Mouse (Mus musculus) CH12.LX (cell line): Measurements from ENCODE around the gene Mdm1. TPM values are rescaled to one million over a fixed set of nuclear protein-coding genes. Genes with fewer than 3 reads are reported as not detected.

ENCODE experiments used
- DNase-seq: peaks from one replicate; pipeline ENCODE4 v3.0.0-alpha.2; 2013; ENCODE audit errors: extremely low read depth
- H3K27ac ChIP-seq: 2 replicates; pipeline ENCODE4 v1.5.1; 2012; ENCODE audit warnings: low read depth, mild to moderate bottlenecking, control low read depth, moderate library complexity; ENCODE audit not compliant: insufficient read depth
- H3K27me3 ChIP-seq: replicated peaks from 2 replicates; pipeline ENCODE3; 2012; ENCODE audit warnings: inconsistent platforms
- H3K36me3 ChIP-seq, 2 experiments: replicated peaks in 1 of 2; 2 replicates each; pipeline versions ENCODE3 to v1.6.1; 2012; ENCODE audit warnings: inconsistent platforms in 1 of 2, low read length in 1 of 2, mild to moderate bottlenecking in 1 of 2, mixed read lengths in 1 of 2, moderate library complexity in 1 of 2; ENCODE audit not compliant: control insufficient read depth in 1 of 2, insufficient read depth in 1 of 2
- H3K4me1 ChIP-seq, 2 experiments: 2 replicates each; pipeline ENCODE4 v1.6.1; 2012; ENCODE audit warnings: inconsistent platforms in 1 of 2, moderate library complexity in 1 of 2; ENCODE audit not compliant: insufficient read depth in 2 of 2, control insufficient read depth in 1 of 2
- H3K4me2 ChIP-seq: 2 replicates; pipeline ENCODE4 v1.6.1; 2012; ENCODE audit warnings: low read depth, mild to moderate bottlenecking, control low read depth; ENCODE audit not compliant: poor library complexity, insufficient read depth, severe bottlenecking
- H3K4me3 ChIP-seq, 3 experiments: fragments of 150-350 bp in 1 of 3; sonication (generic) in 1 of 3; replicated peaks in 1 of 3; 2 replicates each; pipeline versions ENCODE3 to v1.5.1; 2011 to 2012; ENCODE audit warnings: low read depth in 2 of 3, low read length in 2 of 3, mild to moderate bottlenecking in 2 of 3, moderate library complexity in 2 of 3, control low read depth in 1 of 3, improper control_type of control experiment in 1 of 3, inconsistent platforms in 1 of 3, mixed read lengths in 1 of 3; ENCODE audit not compliant: poor library complexity in 1 of 3
- H3K79me2 ChIP-seq: replicated peaks from 2 replicates; pipeline ENCODE4 v1.6.1; 2012; ENCODE audit warnings: mild to moderate bottlenecking, moderate library complexity; ENCODE audit not compliant: control insufficient read depth, poor library complexity, insufficient read depth, severe bottlenecking; ENCODE audit errors: extremely low read depth
- H3K9ac ChIP-seq: 2 replicates; pipeline ENCODE4 v1.6.1; 2012; ENCODE audit warnings: low read depth, mild to moderate bottlenecking, control low read depth, moderate library complexity; ENCODE audit not compliant: insufficient read depth
- H3K9me3 ChIP-seq: replicated peaks from 2 replicates; pipeline ENCODE3; 2012; ENCODE audit warnings: low read length, inconsistent platforms, mixed read lengths
- BHLHE40 ChIP-seq: IDR thresholded peaks from 2 replicates; pipeline ENCODE4 v1.6.1; 2011; ENCODE audit warnings: mild to moderate bottlenecking, low read depth, low read length, improper control_type of control experiment
- CTCF ChIP-seq, 2 experiments: IDR thresholded peaks in 1 of 2; conservative IDR thresholded peaks in 1 of 2; 2 replicates each; pipeline ENCODE4 v1.5.1; 2011 to 2012; ENCODE audit warnings: low read depth in 2 of 2, low read length in 2 of 2, improper control_type of control experiment in 1 of 2, inconsistent platforms in 1 of 2, mild to moderate bottlenecking in 1 of 2, moderate library complexity in 1 of 2
- ELF1 ChIP-seq: IDR thresholded peaks from 2 replicates; pipeline ENCODE4 v1.6.1; 2014; ENCODE audit warnings: low read depth, mild to moderate bottlenecking, inconsistent platforms, low read length, improper control_type of control experiment
- EP300 ChIP-seq: IDR thresholded peaks from 2 replicates; pipeline ENCODE4 v1.6.1; 2011; ENCODE audit warnings: low read length, improper control_type of control experiment
- MAX ChIP-seq: IDR thresholded peaks from 2 replicates; pipeline ENCODE4 v1.6.1; 2011; ENCODE audit warnings: low read length, improper control_type of control experiment
- MXI1 ChIP-seq: IDR thresholded peaks from 2 replicates; pipeline ENCODE4 v1.6.1; 2011; ENCODE audit warnings: mild to moderate bottlenecking, low read depth, low read length, improper control_type of control experiment
- POLR2A ChIP-seq: IDR thresholded peaks from 2 replicates; pipeline ENCODE4 v1.6.1; 2011; ENCODE audit warnings: low read depth, mild to moderate bottlenecking, improper control_type of control experiment, low read length
- POLR2AphosphoS2 ChIP-seq: IDR thresholded peaks from 2 replicates; pipeline ENCODE4 v1.6.1; 2011; ENCODE audit warnings: low read depth, low read length, improper control_type of control experiment
- RAD21 ChIP-seq: IDR thresholded peaks from 2 replicates; pipeline ENCODE4 v1.6.1; 2011; ENCODE audit warnings: low read depth, mild to moderate bottlenecking, low read length, improper control_type of control experiment, moderate library complexity
- SMC3 ChIP-seq: IDR thresholded peaks from 2 replicates; pipeline ENCODE4 v1.6.1; 2011; ENCODE audit warnings: low read depth, low read length, improper control_type of control experiment
- TBP ChIP-seq: conservative IDR thresholded peaks from 2 replicates; pipeline ENCODE4 v1.6.1; 2011; ENCODE audit warnings: low read depth, low read length, improper control_type of control experiment
- TCF12 ChIP-seq: IDR thresholded peaks from 2 replicates; pipeline ENCODE4 v1.6.1; 2014; ENCODE audit warnings: low read depth, mild to moderate bottlenecking, inconsistent platforms, low read length, improper control_type of control experiment
- UBTF ChIP-seq: IDR thresholded peaks from 2 replicates; pipeline ENCODE4 v1.6.1; 2012; ENCODE audit warnings: low read depth, mild to moderate bottlenecking, inconsistent platforms, low read length, improper control_type of control experiment, moderate library complexity
- USF2 ChIP-seq: conservative IDR thresholded peaks from 2 replicates; pipeline ENCODE4 v1.6.1; 2011; ENCODE audit warnings: low read depth, low read length, improper control_type of control experiment
- ZC3H11A ChIP-seq: IDR thresholded peaks from 2 replicates; pipeline ENCODE4 v1.6.1; 2012; ENCODE audit warnings: low read depth, mild to moderate bottlenecking, inconsistent platforms, low read length, improper control_type of control experiment
- ZKSCAN1 ChIP-seq: IDR thresholded peaks from 2 replicates; pipeline ENCODE4 v1.6.1; 2012; ENCODE audit warnings: low read depth, inconsistent platforms, low read length, improper control_type of control experiment, borderline replicate concordance
- ZMIZ1 ChIP-seq: IDR thresholded peaks from 2 replicates; pipeline ENCODE4 v1.6.1; 2012; ENCODE audit warnings: low read depth, mild to moderate bottlenecking, inconsistent platforms, low read length, improper control_type of control experiment
- ZNF384 ChIP-seq: IDR thresholded peaks from 2 replicates; pipeline ENCODE4 v1.6.1; 2012; ENCODE audit warnings: low read depth, low read length, improper control_type of control experiment, inconsistent platforms
- dilution Hi-C: fragments of 300-500 bp; cut with MboI; formaldehyde crosslinking; loops from 2 replicates; pipeline ENCODE4 v1.14.3; 2020; ENCODE audit warnings: low sequenced_read_pairs; ENCODE audit not compliant: extremely low pct_unique_long_range_greater_than_20kb, extremely low pct_ligation_motif_present
- in situ Hi-C: fragments of 300-500 bp; cut with MboI; formaldehyde crosslinking; loops from 3 replicates; pipeline ENCODE4 v1.14.3; 2019; ENCODE audit warnings: low sequenced_read_pairs, low pct_ligation_motif_present, low pct_unique_long_range_greater_than_20kb, mixed read lengths
- polyA plus RNA-seq: library from polyadenylated mRNA; unstranded; fragments of >175 nt; gene quantifications from 2 replicates; pipeline ENCODE4 v1.2.1, GENCODE M21; 2012; ENCODE audit warnings: low read depth; ENCODE audit not compliant: insufficient read length
- total RNA-seq, 2 experiments: library from RNA; depleted of rRNA; stranded (reverse); fragments of 300-350 nt in 1 of 2; fragments of >200 nt in 1 of 2; gene quantifications; 2 replicates each; pipeline ENCODE4 v1.2.3; 2012 to 2014

Mdm1 gene
- total and polyA plus RNA-seq, 3 experiments: 6.8 to 10.4 (median 9.7) TPM

DNA sequence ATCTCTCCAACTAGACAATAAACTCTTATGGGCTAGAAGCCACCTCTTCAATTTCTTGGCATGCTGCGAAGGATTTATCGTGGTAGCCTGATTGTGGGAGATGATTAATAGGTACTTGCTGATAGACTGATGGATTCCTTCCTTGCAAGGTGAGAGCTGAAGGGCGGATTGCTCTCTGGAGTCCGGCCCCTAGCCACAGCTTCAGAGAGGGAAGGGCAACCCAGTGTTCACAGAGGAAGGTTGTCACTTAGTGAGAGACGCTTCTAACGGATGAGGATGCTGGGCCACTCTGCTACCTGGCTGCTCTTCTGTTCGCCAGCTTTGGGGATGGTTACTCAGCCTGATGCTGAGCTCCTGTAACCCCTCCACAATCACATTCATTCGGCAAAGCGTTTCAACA is 34.6 kb upstream of the Mdm1 start:
- peaks cover 4 to 18% of the 10 kb centered on the region in 2 experiments; a peak in 2 of 4 replicates for H3K4me1 ChIP-seq
- no peak for TF ChIP-seq BHLHE40
- no peak for TF ChIP-seq TCF12
- TF ChIP-seq TBP: no peak
- no peak for TF ChIP-seq EP300
- TF ChIP-seq USF2: no peak
- TF ChIP-seq UBTF: no peak
- TF ChIP-seq ELF1: no peak
- no peak for TF ChIP-seq POLR2AphosphoS2
- TF ChIP-seq ZNF384: no peak
- dilution Hi-C loops: no loop called here
- no peak for DNase-seq
- H3K27me3 ChIP-seq: no peaks in the 10 kb centered on the region
- H3K9me3 ChIP-seq: no peaks in the 10 kb centered on the region
- H3K4me3 ChIP-seq: no peak overlapping the region
- H3K4me2 ChIP-seq: no peak overlapping the region
- no peak overlapping the region for H3K27ac ChIP-seq
- H3K9ac ChIP-seq: no peak overlapping the region
- H3K79me2 ChIP-seq: no peaks in the 10 kb centered on the region
- in situ Hi-C loops: loop anchor here (25.0 kb wide), 1 partner anchor 270 kb away; the partner anchor contains the start of gene Rap1b
- no peaks in the 10 kb centered on the region for H3K36me3 ChIP-seq

DNA sequence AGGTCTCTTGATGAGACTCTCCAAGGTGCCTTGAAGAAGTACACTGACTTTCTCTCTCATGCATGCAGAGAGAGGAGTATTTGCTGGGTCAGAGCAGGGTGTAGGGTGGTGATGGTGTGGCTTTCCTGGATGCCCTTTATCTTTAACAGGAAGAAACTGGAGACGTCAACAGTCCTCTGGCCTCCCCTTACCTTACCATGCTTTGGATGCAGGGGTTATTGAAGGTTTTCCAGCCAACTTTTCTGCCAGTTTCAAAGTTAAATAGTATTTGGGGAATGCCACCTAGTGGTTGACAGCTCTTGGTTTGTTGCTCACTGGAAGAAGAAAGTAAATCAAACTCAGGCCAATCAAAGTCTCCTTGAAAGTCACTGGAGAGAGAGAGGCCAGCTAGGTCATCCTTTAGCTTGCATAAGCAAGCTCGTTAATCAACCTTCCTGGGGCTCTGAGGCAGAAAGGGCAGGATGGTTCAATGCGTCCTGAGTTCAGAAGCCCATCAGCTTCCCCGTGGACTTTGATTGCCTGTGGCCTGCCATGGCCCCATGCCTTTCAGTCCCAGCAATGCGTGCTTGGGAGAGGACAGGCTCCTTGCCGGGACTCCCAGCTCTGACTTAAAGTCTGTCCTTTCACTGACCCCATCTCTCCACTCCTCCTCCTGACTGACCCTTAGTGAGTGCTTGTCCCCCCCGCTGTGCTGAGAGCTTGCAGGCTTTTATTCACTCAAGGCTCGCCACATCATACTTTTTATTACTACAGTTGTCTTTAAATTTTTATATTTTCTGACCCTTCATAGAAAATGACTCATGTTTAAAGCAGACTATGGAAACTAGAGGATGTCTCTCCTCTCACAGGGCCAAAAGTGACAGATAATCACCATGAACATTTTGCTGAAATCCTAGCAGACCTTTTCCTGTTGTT is 31.3 kb upstream of the Mdm1 start:
- TF ChIP-seq RAD21: peak; percentile 83
- TF ChIP-seq ZMIZ1: no peak
- TF ChIP-seq MXI1: 0 out of 2 replicates have a peak, but pooled peaks have one; percentile 18
- peak; percentile 72 for TF ChIP-seq ZC3H11A
- TF ChIP-seq BHLHE40: no peak; the same call in 1 of the 2 replicates
- TF ChIP-seq EP300: peak; percentile 32; the same call in 1 of the 2 replicates
- peak; percentile 85 for TF ChIP-seq SMC3
- TF ChIP-seq MAX: no peak
- no peak for TF ChIP-seq USF2
- no peak for TF ChIP-seq ZKSCAN1
- TF ChIP-seq POLR2A: no peak
- TF ChIP-seq CTCF (conservative IDR thresholded peaks at IDR 0.05 in 1 of 2, IDR thresholded peaks at IDR 0.05 in 1 of 2; ENCODE audit: low read depth in 2 of 2, low read length in 2 of 2): peak; percentile 11 to 74; a peak in 2 of 4 replicates
- no peak for DNase-seq
- Histone ChIP-seq H3K79me2 (no peaks in the 10 kb centered on the region), H3K27ac (no peak overlapping the region), H3K4me1 (peaks cover 0 to 3% of the 10 kb centered on the region in 2 experiments; a peak in 1 of 4 replicates), H3K27me3 (no peaks in the 10 kb centered on the region), H3K4me3 (no peak overlapping the region), H3K9ac (no peak overlapping the region), H3K9me3 (no peaks in the 10 kb centered on the region), H3K4me2 (no peak overlapping the region; the same call in 1 of the 2 replicates), H3K36me3 (no peaks in the 10 kb centered on the region)
- dilution Hi-C loops: no loop called here
- in situ Hi-C loops: loop anchor here (25.0 kb wide), 1 partner anchor 273 kb away; the partner anchor contains the start of gene Rap1b
